Mouse (Mus musculus) liver, adult 2 months (tissue): Measurements from ENCODE around the gene Btbd7. TPM values are rescaled to one million over a fixed set of nuclear protein-coding genes. Genes with fewer than 3 reads are reported as not detected.
A peak's percentile ranks its signal among the peaks of the same experiment; 100 is the strongest.

Source experiments
- DNase-seq: peaks from one replicate; pipeline ENCODE4 v3.0.0-alpha.2; 2011; ENCODE audit warnings: low read depth, low spot score; ENCODE audit errors: extremely low read depth
- H3K27ac ChIP-seq: fragments of 200-500 bp; replicated peaks from 2 replicates; pipeline ENCODE4 v1.5.1; 2012; ENCODE audit warnings: low read depth, mild to moderate bottlenecking, control low read depth, inconsistent platforms, low read length; ENCODE audit not compliant: insufficient read depth
- H3K27me3 ChIP-seq: fragments of 200-500 bp; 2 replicates; pipeline ENCODE4 v1.6.1; 2012; ENCODE audit warnings: mild to moderate bottlenecking, moderate library complexity, low read length, inconsistent platforms; ENCODE audit not compliant: control insufficient read depth, insufficient read depth
- H3K36me3 ChIP-seq: fragments of 200-500 bp; 2 replicates; pipeline ENCODE4 v1.6.1; 2012; ENCODE audit warnings: low read length, inconsistent platforms; ENCODE audit not compliant: control insufficient read depth, insufficient read depth
- H3K4me1 ChIP-seq: fragments of 200-500 bp; 2 replicates; pipeline ENCODE4 v1.6.1; 2011; ENCODE audit warnings: low read length; ENCODE audit not compliant: control insufficient read depth, insufficient read depth
- H3K4me3 ChIP-seq: fragments of 200-500 bp; 2 replicates; pipeline ENCODE4 v1.5.1; 2011; ENCODE audit warnings: low read depth, mild to moderate bottlenecking, control low read depth, low read length, moderate library complexity; ENCODE audit not compliant: insufficient read depth
- H3K79me2 ChIP-seq: fragments of 200-500 bp; 2 replicates; pipeline ENCODE4 v1.6.1; 2012; ENCODE audit warnings: inconsistent platforms, mild to moderate bottlenecking, low read length, moderate library complexity; ENCODE audit not compliant: control insufficient read depth, insufficient read depth
- H3K9ac ChIP-seq: fragments of 200-500 bp; 2 replicates; pipeline ENCODE4 v1.6.1; 2012; ENCODE audit warnings: low read depth, mild to moderate bottlenecking, control low read depth, inconsistent platforms, low read length
- CTCF ChIP-seq: fragments of 200-500 bp; IDR thresholded peaks from 2 replicates; pipeline ENCODE4 v1.5.1; 2011; ENCODE audit warnings: low read depth, low read length, control low read depth
- POLR2A ChIP-seq: fragments of 200-500 bp; IDR thresholded peaks from 2 replicates; pipeline ENCODE4 v1.6.1; 2011; ENCODE audit warnings: low read length, control low read depth; ENCODE audit not compliant: insufficient read depth; ENCODE audit errors: extremely low read depth
- WGBS: fragments of 180-500 bp; shearing (Covaris S2); methylation state at CpG from one replicate; pipeline ENCODE4 v1.1.7; 2018; 5-methylcytosine and 5-hydroxymethylcytosine counted together
- polyA plus RNA-seq: library from polyadenylated mRNA; depleted of rRNA; stranded (reverse); fragments of >200 nt; gene quantifications from 2 replicates; pipeline ENCODE4 v1.2.3, GENCODE M21; 2012
- total RNA-seq: library from RNA; depleted of rRNA; stranded (reverse); fragments of >200 nt; gene quantifications from 2 replicates; pipeline ENCODE4 v1.2.3, GENCODE M21; 2014

Gene Btbd7
- total and polyA plus RNA-seq, 2 experiments = 4.7 to 15.5 TPM

DNA sequence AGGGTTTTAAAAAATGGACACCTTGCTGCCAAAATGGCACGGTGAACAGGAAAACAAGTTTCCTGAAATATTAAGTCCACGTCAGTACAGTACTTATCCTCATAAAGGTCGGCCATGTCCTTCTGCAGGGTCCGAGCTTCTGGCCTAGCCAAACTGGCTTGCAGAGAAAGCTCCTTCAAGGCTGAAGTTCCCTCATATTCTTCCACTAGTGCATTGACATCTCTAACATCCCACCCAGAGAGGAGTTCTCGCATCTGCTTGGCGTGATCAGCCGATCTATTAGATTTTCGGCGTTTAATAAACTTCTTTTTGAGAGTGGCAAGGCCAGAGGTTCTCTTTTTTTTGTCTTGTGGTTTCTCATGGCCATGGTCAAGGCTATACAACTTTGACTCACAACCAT, 40.0 kb downstream of the Btbd7 start:
- Histone ChIP-seq H3K9ac (no peak overlapping the region), H3K79me2 (no peaks in the 10 kb centered on the region; the same call in 1 of the 2 replicates), H3K27ac (no peak overlapping the region), H3K4me3 (no peak overlapping the region), H3K27me3 (no peaks in the 10 kb centered on the region), H3K4me1 (no peaks in the 10 kb centered on the region), H3K36me3 (peaks cover 21% of the 10 kb centered on the region)
- TF ChIP-seq CTCF = no peak
- no peak for TF ChIP-seq POLR2A
- WGBS = 97% methylated on average over 9 of the region's 9 CpGs
- DNase-seq = no peak

DNA sequence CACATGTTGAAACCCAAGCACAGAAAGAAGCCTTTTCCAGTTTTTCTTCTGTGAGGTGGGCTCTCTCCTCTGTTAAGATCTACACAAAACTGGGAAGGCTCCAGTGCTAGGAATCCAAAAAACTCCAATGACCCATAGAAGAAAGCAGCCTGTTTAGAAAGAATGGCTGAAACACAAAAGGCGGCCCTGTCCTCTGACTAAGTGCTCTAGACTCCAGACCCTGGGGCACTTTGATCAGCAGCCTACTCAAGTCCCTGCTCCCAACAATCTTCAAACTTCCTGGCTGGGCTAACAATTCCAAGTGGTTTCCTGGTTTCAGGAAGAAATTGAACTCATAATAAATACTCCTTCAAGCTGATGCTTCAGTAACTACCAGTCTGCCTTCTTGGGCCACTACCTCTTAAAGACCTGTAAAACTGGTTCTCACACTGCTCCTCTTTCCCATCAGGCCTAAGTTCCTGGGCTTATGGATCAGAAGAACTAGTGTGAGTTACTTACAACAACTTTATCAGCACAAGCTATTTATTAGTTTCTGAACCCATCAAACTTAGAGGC, 45.4 kb downstream of the Btbd7 start:
- 100% methylated on average over 1 of the region's 1 CpGs for WGBS
- Histone ChIP-seq H3K36me3 (peaks cover 6% of the 10 kb centered on the region), H3K27me3 (no peaks in the 10 kb centered on the region), H3K79me2 (no peaks in the 10 kb centered on the region; the same call in 1 of the 2 replicates), H3K4me1 (peaks cover 7% of the 10 kb centered on the region; the same call in 1 of the 2 replicates), H3K4me3 (no peak overlapping the region), H3K27ac (no peak overlapping the region), H3K9ac (no peak overlapping the region)
- no peak for DNase-seq
- TF ChIP-seq POLR2A (no peak), CTCF (no peak)

- TF ChIP-seq CTCF (no peak), POLR2A (no peak)
- Histone ChIP-seq H3K9ac (no peak overlapping the region), H3K4me1 (peaks cover 7% of the 10 kb centered on the region; the same call in 1 of the 2 replicates), H3K4me3 (no peak overlapping the region), H3K27me3 (no peaks in the 10 kb centered on the region), H3K79me2 (no peaks in the 10 kb centered on the region; the same call in 1 of the 2 replicates), H3K36me3 (peaks cover 2% of the 10 kb centered on the region; the same call in 1 of the 2 replicates), H3K27ac (no peak overlapping the region)
- WGBS = 30% methylated on average over 1 of the region's 1 CpGs
- DNase-seq = no peak
These were observed 46.4 kb downstream of the Btbd7 start for GRCm38 (mm10) chr12:102831888-102832287.

- no peak for DNase-seq
- WGBS = 93% methylated on average over 1 of the region's 1 CpGs
- H3K4me3 ChIP-seq = no peak overlapping the region
These were observed 51.2 kb downstream of the Btbd7 start for GRCm38 (mm10) chr12:102827119-102827518.

DNA sequence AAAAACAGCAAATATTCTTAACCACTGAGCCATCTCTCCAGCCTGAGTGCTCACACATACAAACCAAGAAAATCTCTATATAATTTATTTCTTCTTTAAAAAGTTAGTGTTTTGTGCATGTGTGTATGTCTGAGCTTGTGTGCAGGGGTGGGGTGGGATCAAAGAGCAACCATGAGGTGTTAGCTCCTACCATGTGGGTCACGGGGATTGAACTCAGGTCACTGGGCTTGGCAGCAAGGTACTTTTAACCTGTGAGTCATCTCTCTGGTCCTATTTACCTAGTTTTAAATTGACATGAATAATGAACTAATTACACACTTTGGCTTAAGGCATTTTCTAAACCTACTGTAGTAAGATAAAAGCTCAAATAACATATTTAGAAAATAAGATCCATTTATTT, 51.9 kb downstream of the Btbd7 start:
- TF ChIP-seq CTCF = no peak
- TF ChIP-seq POLR2A = no peak
- H3K4me3 ChIP-seq = no peak overlapping the region
- no peaks in the 10 kb centered on the region; the same call in 1 of the 2 replicates for H3K36me3 ChIP-seq
- peaks cover 4% of the 10 kb centered on the region; the same call in 1 of the 2 replicates for H3K4me1 ChIP-seq
- no peak overlapping the region for H3K9ac ChIP-seq
- H3K27ac ChIP-seq = no peak overlapping the region
- H3K79me2 ChIP-seq = no peaks in the 10 kb centered on the region; the same call in 1 of the 2 replicates
- WGBS = 47% methylated on average over 1 of the region's 1 CpGs
- no peaks in the 10 kb centered on the region for H3K27me3 ChIP-seq
- peak; percentile 74 for DNase-seq

More at GRCm38 (mm10) chr12:102827119-102827518, 51.2 kb downstream of the Btbd7 start:
- no peaks in the 10 kb centered on the region for H3K36me3 ChIP-seq
- TF ChIP-seq POLR2A = no peak
- no peak for TF ChIP-seq CTCF
- H3K9ac ChIP-seq = no peak overlapping the region
- H3K79me2 ChIP-seq = no peaks in the 10 kb centered on the region; the same call in 1 of the 2 replicates
- no peak overlapping the region for H3K27ac ChIP-seq
- no peaks in the 10 kb centered on the region for H3K27me3 ChIP-seq
- peaks cover 7% of the 10 kb centered on the region; the same call in 1 of the 2 replicates for H3K4me1 ChIP-seq

- H3K27ac ChIP-seq = peak overlapping the region; percentile 90
These were observed 63.4 kb downstream of the Btbd7 start for GRCm38 (mm10) chr12:102814858-102815257.

More at GRCm38 (mm10) chr12:102814858-102815257, 63.4 kb downstream of the Btbd7 start:
- no peak for TF ChIP-seq POLR2A
- DNase-seq = peak; percentile 87
- Histone ChIP-seq H3K36me3 (peaks cover 11% of the 10 kb centered on the region), H3K4me3 (no peak overlapping the region), H3K9ac (no peak overlapping the region), H3K27me3 (no peaks in the 10 kb centered on the region), H3K4me1 (peaks cover 4% of the 10 kb centered on the region; the same call in 1 of the 2 replicates), H3K79me2 (no peaks in the 10 kb centered on the region; the same call in 1 of the 2 replicates)
- WGBS = 29% methylated on average over 1 of the region's 1 CpGs
